Mouse (Mus musculus): ENCODE data around the gene Npat. TPM values are rescaled to one million over a fixed set of nuclear protein-coding genes. Genes with fewer than 3 reads are reported as not detected.

The Npat gene
- polyA plus RNA-seq (2015; fragmentation: Nextera tagmentation; extraction: Ambion mirVana), result 10.8 and 10.9 TPM in 2 replicates

DNA sequence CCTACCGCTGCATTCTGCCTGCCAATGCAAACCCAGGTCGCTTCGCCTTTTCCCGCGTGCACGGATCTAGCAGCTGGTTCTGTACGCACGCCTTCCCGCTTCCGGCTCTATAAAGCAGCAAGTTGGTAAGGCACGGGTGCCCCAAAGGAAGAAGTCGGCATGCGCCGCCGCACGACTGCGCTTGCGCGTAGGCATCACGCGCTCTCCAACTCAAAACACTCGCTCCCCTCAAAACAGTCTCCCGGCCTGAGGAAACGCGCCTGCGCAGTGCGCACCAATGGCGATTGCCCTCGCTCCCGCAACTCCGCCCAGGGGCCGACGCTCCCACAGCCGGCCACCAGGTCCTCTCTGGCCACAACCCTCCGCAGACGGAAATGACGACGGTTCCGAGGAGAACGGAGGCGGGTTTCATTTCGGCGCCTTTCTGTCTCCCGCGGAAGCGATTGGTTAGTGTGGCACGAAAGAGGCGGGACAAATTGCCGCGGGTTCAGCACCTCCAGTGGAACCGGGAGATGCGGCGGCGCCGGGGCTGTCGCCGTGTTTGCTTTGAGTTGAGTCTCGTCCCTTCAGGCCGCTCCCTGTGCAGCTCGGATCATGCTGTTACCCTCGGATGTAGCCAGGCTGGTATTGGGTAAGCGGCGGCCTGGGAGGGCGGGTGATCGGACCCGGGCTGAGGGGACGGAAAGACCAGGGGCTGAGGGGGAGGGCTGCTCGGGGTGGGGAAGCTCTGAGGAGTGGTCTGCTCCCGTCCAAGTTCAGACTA lies at the start of gene Npat, which contains the start of gene Atm:
Gene Npat, plus strand, starts transcription at position 490 of the 763 bp plus-strand sequence.
Gene Atm, minus strand, starts transcription at position 183 of the 763 bp plus-strand sequence.
- ATAC-seq (ENCODE audit: low FRiP score, low read depth), result peak; percentile 100
- Histone ChIP-seq H3K4me2 (peak within 1 kb of the TSS; percentile 90), H3K36me3 (peaks cover 7% of the 10 kb centered on the region; the same call in 1 of the 2 replicates), H3K9ac (peak within 1 kb of the TSS; percentile 85), H3K9me3 (no peaks in the 10 kb centered on the region), H3K4me3 (peak within 1 kb of the TSS; percentile 82), H3K4me1 (replicated peaks) (peaks cover 26% of the 10 kb centered on the region), H3K27me3 (no peaks in the 10 kb centered on the region), H3K27ac (replicated peaks) (peak within 1 kb of the TSS; percentile 89)
- under 1% methylated on average over 69 of the region's 69 CpGs for WGBS

DNA sequence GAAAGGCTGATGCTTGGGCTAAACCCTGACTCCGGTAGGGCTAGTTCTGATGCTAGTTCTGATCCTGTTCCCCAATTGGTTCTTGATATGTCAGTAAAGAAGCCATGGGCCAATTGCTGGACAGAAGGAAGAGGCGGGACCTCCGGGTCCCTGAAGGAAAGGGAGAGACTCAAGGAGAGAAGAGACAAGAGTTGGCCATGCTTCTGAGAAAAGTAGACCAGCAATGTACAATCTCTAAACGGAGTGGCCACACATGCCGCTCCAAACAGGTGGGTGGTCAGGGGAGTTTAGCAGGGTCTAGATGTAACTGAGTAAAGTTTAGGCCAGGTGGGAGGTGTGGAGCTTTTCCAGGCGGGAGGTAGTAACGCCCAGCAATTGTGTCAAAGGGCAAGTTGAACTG lies 28.8 kb upstream of the Npat start:
- H3K4me2 ChIP-seq, result no peak overlapping the region
- no peaks in the 10 kb centered on the region for H3K4me1 ChIP-seq (replicated peaks)
- H3K9me3 ChIP-seq, result no peaks in the 10 kb centered on the region
- no peak for ATAC-seq (ENCODE audit: low FRiP score, low read depth)
- H3K9ac ChIP-seq, result no peak overlapping the region
- no peak overlapping the region for H3K27ac ChIP-seq (replicated peaks)
- H3K27me3 ChIP-seq, result no peaks in the 10 kb centered on the region
- no peak overlapping the region for H3K4me3 ChIP-seq
- H3K36me3 ChIP-seq, result peaks cover 19% of the 10 kb centered on the region
- WGBS, result 89% methylated on average over 7 of the region's 7 CpGs

DNA sequence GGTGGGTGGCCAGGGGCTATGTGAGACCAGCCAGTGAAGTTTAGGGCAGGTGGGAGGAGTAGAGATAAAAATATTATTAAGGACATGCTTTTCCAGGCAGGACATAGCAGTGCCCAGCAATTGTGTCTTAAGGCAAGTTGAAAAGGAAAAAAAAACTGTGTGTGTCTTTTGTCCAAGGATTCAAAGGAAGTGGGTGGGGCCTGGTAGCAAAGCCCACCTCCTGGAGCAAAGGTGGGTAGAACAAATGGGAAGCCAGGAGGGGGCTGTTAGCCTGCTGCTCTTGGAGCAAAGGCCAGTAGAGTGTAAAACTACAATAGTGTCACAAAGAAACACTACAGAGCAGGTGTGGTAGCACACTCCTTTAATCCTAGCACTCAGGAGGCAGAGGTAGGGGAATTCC lies 22.8 kb upstream of the Npat start:
- H3K36me3 ChIP-seq, result peaks cover 12% of the 10 kb centered on the region; the same call in 1 of the 2 replicates
- H3K4me1 ChIP-seq (replicated peaks), result no peaks in the 10 kb centered on the region
- no peak overlapping the region for H3K27ac ChIP-seq (replicated peaks)
- ATAC-seq (ENCODE audit: low FRiP score, low read depth), result no peak
- H3K9ac ChIP-seq, result no peak overlapping the region
- H3K9me3 ChIP-seq, result no peaks in the 10 kb centered on the region
- H3K4me3 ChIP-seq, result no peak overlapping the region
- no peak overlapping the region for H3K4me2 ChIP-seq
- H3K27me3 ChIP-seq, result no peaks in the 10 kb centered on the region

DNA sequence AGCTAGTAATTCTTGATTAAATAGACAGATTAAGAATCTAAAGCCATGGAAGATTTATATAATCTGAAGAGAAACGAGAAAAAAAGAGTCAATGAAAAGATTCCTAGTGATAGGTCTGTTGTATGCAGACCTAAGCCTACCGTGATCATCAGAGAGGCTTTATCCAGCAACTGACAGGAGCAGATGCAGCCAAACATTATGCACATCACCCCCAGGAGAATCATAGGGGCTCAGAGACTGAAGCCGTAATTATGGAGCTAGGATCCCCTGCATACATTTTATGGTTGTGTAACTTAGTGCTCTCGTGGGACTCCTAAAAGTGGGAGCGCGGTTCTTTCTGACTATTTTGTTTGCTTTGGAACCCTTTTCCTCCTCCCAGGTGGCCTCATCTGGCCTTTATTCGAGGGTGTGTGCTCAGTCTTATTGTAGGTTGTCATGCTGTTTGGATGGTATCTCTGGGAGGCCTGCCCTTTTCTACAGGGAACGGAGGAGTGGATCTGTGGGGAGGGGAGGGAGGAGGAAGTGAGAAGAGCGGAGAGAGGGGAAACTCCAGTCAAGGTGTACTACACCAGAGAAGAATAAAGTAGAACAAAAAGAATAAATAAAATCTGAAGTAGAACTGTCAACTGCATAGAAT lies 19.4 kb upstream of the Npat start:
- Histone ChIP-seq H3K9me3 (no peaks in the 10 kb centered on the region), H3K9ac (no peak overlapping the region), H3K4me1 (replicated peaks) (no peaks in the 10 kb centered on the region), H3K27me3 (no peaks in the 10 kb centered on the region), H3K27ac (replicated peaks) (no peak overlapping the region), H3K4me2 (no peak overlapping the region), H3K4me3 (no peak overlapping the region), H3K36me3 (0 out of 2 replicates have a peak, but pooled peaks cover 2% of the 10 kb centered on the region)
- no peak for ATAC-seq (ENCODE audit: low FRiP score, low read depth)
- 55% methylated on average over 9 of the region's 9 CpGs for WGBS

DNA sequence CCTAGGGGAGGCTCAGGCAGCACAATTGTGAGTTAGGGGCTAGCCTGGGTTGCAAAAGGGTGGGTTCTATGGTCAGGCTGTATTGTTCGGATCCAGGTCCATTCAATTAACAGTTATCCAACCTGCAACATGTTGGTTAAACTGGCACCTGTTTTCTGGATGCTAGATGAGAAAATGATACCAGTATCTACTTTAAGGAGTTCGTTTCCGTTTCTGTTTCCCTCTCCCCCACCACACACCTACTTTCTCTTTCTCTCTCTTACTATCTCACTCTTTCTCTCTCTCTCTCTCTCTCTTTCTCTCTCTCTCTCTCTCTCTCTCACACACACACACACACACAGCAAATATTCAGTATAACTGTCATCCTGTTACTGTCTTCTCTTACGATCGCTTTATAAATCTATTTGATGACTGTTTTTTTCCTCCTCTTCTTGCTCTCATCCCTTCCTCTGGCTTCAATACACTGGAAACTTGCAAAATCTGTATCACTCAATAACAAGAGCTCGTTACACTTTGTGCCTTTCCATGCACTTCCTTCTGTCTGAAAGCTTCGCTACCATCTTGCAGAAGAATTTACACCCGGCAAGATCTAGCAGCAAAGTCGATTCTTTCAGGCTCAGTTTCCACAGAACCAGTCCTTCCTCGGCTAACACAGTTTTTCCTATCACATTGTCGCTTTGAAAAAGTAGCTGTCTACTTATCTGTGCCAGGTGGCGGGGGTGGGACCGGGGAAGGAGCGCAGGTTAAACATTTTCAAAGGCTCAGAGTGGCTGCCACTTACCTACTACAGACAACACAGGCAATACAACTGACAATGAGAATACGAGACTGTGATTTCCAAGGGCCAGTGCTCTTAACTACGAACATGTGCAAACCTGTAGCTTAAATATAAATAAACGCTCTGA lies 1.2 kb upstream of the Npat start:
- Histone ChIP-seq H3K4me3 (peak overlapping the region; percentile 82), H3K9me3 (no peaks in the 10 kb centered on the region), H3K36me3 (peaks cover 11% of the 10 kb centered on the region), H3K4me2 (peak overlapping the region; percentile 90), H3K27me3 (no peaks in the 10 kb centered on the region), H3K27ac (replicated peaks) (peak overlapping the region; percentile 74), H3K9ac (peak overlapping the region; percentile 57), H3K4me1 (replicated peaks) (peaks cover 26% of the 10 kb centered on the region)
- WGBS, result 21% methylated on average over 17 of the region's 17 CpGs
- ATAC-seq (ENCODE audit: low FRiP score, low read depth), result no peak

DNA sequence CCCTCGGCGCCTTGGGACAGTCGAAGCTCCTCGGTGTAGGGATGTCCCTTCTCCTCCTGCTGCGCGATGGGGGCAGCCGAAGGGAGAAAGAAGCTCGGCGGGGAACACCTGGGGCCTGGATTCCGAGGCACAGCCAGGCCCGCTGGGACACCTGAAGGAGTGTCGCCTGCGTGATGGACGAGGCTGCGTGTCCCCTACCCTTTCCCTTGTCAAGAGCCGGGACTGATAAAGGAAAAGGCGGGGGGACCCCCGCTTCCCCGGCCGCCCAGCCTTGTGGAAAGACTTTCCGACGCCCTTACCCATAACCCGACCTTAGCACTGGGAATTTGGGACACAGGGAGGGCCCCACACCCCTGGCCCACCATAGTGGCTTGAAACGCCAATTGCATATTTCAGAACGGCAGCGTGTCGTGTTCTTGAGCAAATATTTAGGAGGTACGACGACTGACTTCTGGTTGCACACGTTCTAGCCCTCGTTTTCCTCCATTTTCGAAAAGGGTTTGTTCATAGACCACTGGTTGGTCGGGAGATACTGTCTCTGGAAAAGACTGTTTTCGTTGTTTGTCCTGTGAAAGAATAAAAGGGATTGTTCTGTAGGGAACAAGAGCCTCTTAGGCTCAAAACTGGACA lies 604 bp downstream of the Npat start:
- 0 out of 2 replicates have a peak, but pooled peaks cover 4% of the 10 kb centered on the region for H3K36me3 ChIP-seq

DNA sequence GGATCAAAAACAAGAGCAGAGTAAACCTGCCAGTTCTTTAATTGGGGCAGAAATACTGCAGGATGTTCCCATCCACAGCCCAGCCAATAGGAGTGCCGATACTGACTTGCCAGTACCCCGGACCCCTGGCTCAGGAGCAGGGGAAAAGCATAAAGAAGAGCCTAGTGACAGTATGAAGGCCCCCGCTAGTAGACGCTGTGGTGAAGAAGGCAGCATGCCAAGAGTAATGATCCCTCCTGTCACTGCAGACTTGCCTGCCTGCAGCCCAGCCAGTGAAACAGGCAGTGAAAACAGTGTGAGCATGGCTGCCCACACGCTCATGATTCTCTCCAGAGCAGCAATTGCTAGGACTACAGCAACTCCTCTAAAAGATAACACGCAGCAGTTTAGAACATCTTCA lies 33.8 kb downstream of the Npat start:
- H3K4me1 ChIP-seq (replicated peaks), result no peaks in the 10 kb centered on the region
- no peaks in the 10 kb centered on the region for H3K27me3 ChIP-seq
- 81% methylated on average over 6 of the region's 6 CpGs for WGBS
- no peak overlapping the region for H3K9ac ChIP-seq
- H3K27ac ChIP-seq (replicated peaks), result no peak overlapping the region
- no peaks in the 10 kb centered on the region for H3K9me3 ChIP-seq
- H3K36me3 ChIP-seq, result peaks cover 54% of the 10 kb centered on the region
- ATAC-seq (ENCODE audit: low FRiP score, low read depth), result no peak
- H3K4me2 ChIP-seq, result no peak overlapping the region
- no peak overlapping the region for H3K4me3 ChIP-seq

More for the DNA sequence above, 604 bp downstream of the Npat start:
- Histone ChIP-seq H3K4me3 (peak overlapping the region; percentile 82), H3K9me3 (no peaks in the 10 kb centered on the region), H3K9ac (peak overlapping the region; percentile 85), H3K27me3 (no peaks in the 10 kb centered on the region), H3K4me1 (replicated peaks) (peaks cover 26% of the 10 kb centered on the region), H3K4me2 (peak overlapping the region; percentile 90), H3K27ac (replicated peaks) (peak overlapping the region; percentile 89)
- ATAC-seq (ENCODE audit: low FRiP score, low read depth), result no peak; the same call in 1 of the 2 replicates
- 1% methylated on average over 32 of the region's 34 CpGs for WGBS

DNA sequence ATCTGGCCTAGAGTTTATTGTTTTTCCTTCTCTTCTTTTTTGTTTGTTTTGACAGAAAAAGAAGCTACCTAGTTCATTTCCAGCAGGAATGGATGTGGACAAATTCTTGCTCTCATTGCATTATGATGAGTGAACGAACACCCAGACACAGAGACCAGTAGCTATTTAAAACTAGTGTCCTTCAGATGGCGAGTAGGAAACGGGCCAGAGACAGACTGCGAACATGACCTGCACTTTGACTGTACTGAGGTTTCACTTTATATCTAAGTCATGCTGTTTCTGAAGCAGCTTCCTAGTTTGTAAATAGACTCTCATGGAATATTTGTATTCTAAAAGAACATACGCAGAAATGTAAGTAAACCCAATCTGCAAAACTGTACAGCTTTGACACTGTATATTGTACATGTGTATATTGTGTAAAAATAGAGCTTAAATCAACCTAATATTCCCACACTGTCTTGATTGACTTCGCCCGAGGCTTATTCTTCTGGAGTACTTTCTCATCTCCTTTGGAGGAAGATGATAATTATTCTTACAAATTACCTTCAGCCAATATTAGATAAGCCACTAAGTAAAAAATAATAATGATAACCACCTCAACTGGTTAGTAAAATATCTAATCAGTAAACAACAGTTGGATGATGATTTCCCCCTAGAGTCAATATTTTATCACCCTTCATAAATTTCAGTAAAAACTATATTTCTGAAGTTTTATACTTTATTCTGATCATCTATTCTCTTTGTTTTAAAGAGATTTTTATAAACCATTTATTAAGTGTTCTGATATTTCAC lies 35.9 kb downstream of the Npat start:
- Histone ChIP-seq H3K36me3 (peaks cover 41% of the 10 kb centered on the region), H3K27ac (replicated peaks) (no peak overlapping the region), H3K9me3 (no peaks in the 10 kb centered on the region), H3K4me3 (no peak overlapping the region), H3K4me2 (no peak overlapping the region), H3K27me3 (no peaks in the 10 kb centered on the region), H3K9ac (no peak overlapping the region), H3K4me1 (replicated peaks) (no peaks in the 10 kb centered on the region)
- whole genome bisulfite sequencing, result 94% methylated on average over 7 of the region's 7 CpGs
- ATAC-seq (ENCODE audit: low FRiP score, low read depth), result no peak

DNA sequence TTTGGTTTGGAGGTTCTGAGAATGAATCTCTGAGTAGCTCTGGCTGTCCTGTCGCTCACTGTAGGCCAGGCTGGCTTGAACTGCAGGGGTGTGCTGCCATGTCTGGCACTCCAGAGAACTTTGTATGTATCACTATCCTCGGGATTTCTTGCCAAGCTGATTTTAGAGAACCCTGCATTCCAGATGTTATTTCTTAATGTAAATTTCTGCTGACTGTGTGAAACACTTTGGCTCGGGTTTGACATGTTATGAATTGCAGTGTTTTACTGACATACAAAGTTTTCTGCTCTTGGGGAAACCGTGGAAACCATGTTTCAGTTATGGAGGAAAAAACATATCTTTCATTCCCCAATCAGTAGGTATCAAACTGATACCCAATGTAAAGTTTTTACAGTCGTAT lies 38.9 kb downstream of the Npat start:
- Histone ChIP-seq H3K27me3 (no peaks in the 10 kb centered on the region), H3K9me3 (no peaks in the 10 kb centered on the region), H3K9ac (no peak overlapping the region), H3K36me3 (peaks cover 33% of the 10 kb centered on the region), H3K27ac (replicated peaks) (no peak overlapping the region), H3K4me2 (no peak overlapping the region), H3K4me1 (replicated peaks) (no peaks in the 10 kb centered on the region), H3K4me3 (no peak overlapping the region)
- ATAC-seq (ENCODE audit: low FRiP score, low read depth), result no peak
- WGBS, result 89% methylated on average over 5 of the region's 5 CpGs

DNA sequence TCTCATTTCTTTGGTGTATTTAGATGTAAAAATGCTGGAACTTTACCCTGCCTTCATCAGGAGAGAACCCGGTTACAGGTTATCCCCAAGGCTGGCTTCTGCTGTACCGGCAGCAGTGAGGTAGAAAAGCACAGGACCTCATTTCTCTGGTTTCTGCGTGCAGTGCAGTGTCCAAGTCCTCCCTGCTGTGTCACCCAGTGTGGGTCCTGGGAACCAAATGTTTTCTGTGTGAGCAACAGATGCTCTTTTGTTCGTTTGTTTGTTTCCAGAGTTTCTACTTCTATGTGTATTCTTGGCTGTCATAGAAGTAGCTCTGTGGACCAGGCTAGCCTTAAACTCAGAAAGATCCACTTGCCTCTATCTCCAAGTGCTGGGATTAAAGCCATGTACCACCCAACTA lies 45.0 kb downstream of the Npat start:
- H3K9me3 ChIP-seq, result no peaks in the 10 kb centered on the region
- no peak overlapping the region for H3K4me2 ChIP-seq
- H3K36me3 ChIP-seq, result peaks cover 68% of the 10 kb centered on the region
- no peak overlapping the region for H3K27ac ChIP-seq (replicated peaks)
- no peaks in the 10 kb centered on the region for H3K27me3 ChIP-seq
- no peak overlapping the region for H3K4me3 ChIP-seq
- no peak overlapping the region for H3K9ac ChIP-seq
- ATAC-seq (ENCODE audit: low FRiP score, low read depth), result no peak
- 82% methylated on average over 4 of the region's 4 CpGs for WGBS
- no peaks in the 10 kb centered on the region for H3K4me1 ChIP-seq (replicated peaks)

DNA sequence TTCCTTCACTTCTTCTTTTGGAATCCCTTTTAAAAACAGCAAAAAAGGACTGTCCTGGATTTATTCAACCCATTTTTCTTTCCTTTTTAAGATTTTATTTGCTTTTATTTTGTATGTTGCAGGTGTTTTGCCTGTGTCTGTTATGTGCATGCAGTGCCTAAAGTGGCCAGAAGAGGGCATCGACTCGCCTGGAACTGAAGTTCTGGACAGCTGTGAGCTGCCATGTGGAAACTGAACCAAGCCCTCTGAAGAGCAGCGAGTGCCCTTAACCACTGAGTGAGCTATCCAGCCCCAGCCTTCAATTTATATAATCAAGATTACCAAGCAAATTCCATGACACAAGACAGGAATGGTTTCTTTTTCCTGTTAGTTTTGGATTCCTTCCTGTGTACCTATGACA lies 57.9 kb downstream of the Npat start:
- Histone ChIP-seq H3K27me3 (no peaks in the 10 kb centered on the region), H3K27ac (replicated peaks) (no peak overlapping the region), H3K4me1 (replicated peaks) (no peaks in the 10 kb centered on the region), H3K9ac (no peak overlapping the region), H3K4me2 (no peak overlapping the region), H3K4me3 (no peak overlapping the region), H3K9me3 (no peaks in the 10 kb centered on the region), H3K36me3 (peaks cover 62% of the 10 kb centered on the region)
- 5% methylated on average over 3 of the region's 3 CpGs for WGBS
- no peak for ATAC-seq (ENCODE audit: low FRiP score, low read depth)
